Mouse (Mus musculus): ENCODE measurements around the gene Plod3.

- no peak for TF ChIP-seq CTCF (IDR thresholded peaks at IDR 0.05; ENCODE audit: low read depth)
- TF ChIP-seq EP300 (IDR thresholded peaks at IDR 0.05; ENCODE audit: low read depth), result no peak
Observed at GRCm38 (mm10) chr5:137029643-137030415, 43.0 kb downstream of the Plod3 start.

Measured in heart, postnatal 0 days (tissue).